Mouse (Mus musculus): ENCODE data around the gene Tln2.

Tln2 gene

GRCm38 (mm10) chr9:67559603-67560002, at the start of gene Tln2:
Gene Tln2 (minus strand): TSS chr9:67559703.
- no peak for TF ChIP-seq GATA4 (IDR thresholded peaks at IDR 0.05; ENCODE audit: insufficient replicate concordance, low read length)

GRCm38 (mm10) chr9:67609226-67609625, 49.7 kb upstream of the Tln2 start:
- TF ChIP-seq GATA4 (IDR thresholded peaks at IDR 0.05; ENCODE audit: insufficient replicate concordance, low read length): no peak

- TF ChIP-seq GATA4 (IDR thresholded peaks at IDR 0.05; ENCODE audit: insufficient replicate concordance, low read length): no peak
Observed at GRCm38 (mm10) chr9:67607786-67608366, 48.4 kb upstream of the Tln2 start.

GRCm38 (mm10) chr9:67607268-67607667, 47.8 kb upstream of the Tln2 start:
- TF ChIP-seq GATA4 (IDR thresholded peaks at IDR 0.05; ENCODE audit: insufficient replicate concordance, low read length): no peak

- no peak; the same call in 1 of the 2 replicates for TF ChIP-seq GATA4 (IDR thresholded peaks at IDR 0.05; ENCODE audit: insufficient replicate concordance, low read length)
Observed at GRCm38 (mm10) chr9:67605867-67606435, 46.4 kb upstream of the Tln2 start.

GRCm38 (mm10) chr9:67604940-67605339, 45.4 kb upstream of the Tln2 start:
- peak; percentile 54; the same call in 1 of the 2 replicates for TF ChIP-seq GATA4 (IDR thresholded peaks at IDR 0.05; ENCODE audit: insufficient replicate concordance, low read length)

- no peak for TF ChIP-seq GATA4 (IDR thresholded peaks at IDR 0.05; ENCODE audit: insufficient replicate concordance, low read length)
Observed at GRCm38 (mm10) chr9:67602347-67602746, 42.8 kb upstream of the Tln2 start.

- no peak for TF ChIP-seq GATA4 (IDR thresholded peaks at IDR 0.05; ENCODE audit: insufficient replicate concordance, low read length)
Observed at GRCm38 (mm10) chr9:67595221-67595620, 35.7 kb upstream of the Tln2 start.

GRCm38 (mm10) chr9:67593469-67594141, 34.1 kb upstream of the Tln2 start:
- TF ChIP-seq GATA4 (IDR thresholded peaks at IDR 0.05; ENCODE audit: insufficient replicate concordance, low read length): no peak

GRCm38 (mm10) chr9:67592726-67593125, 33.2 kb upstream of the Tln2 start:
- no peak for TF ChIP-seq GATA4 (IDR thresholded peaks at IDR 0.05; ENCODE audit: insufficient replicate concordance, low read length)

GRCm38 (mm10) chr9:67587111-67587510, 27.6 kb upstream of the Tln2 start:
- TF ChIP-seq GATA4 (IDR thresholded peaks at IDR 0.05; ENCODE audit: insufficient replicate concordance, low read length): no peak

- TF ChIP-seq GATA4 (IDR thresholded peaks at IDR 0.05; ENCODE audit: insufficient replicate concordance, low read length): no peak
Observed at GRCm38 (mm10) chr9:67586489-67586888, 27.0 kb upstream of the Tln2 start.

- TF ChIP-seq GATA4 (IDR thresholded peaks at IDR 0.05; ENCODE audit: insufficient replicate concordance, low read length): peak; percentile 60; the same call in 1 of the 2 replicates
Observed at GRCm38 (mm10) chr9:67584871-67585270, 25.4 kb upstream of the Tln2 start.

- no peak for TF ChIP-seq GATA4 (IDR thresholded peaks at IDR 0.05; ENCODE audit: insufficient replicate concordance, low read length)
Observed at GRCm38 (mm10) chr9:67581581-67582280, 22.2 kb upstream of the Tln2 start.

GRCm38 (mm10) chr9:67579541-67579940, 20.0 kb upstream of the Tln2 start:
- no peak for TF ChIP-seq GATA4 (IDR thresholded peaks at IDR 0.05; ENCODE audit: insufficient replicate concordance, low read length)

Measured in liver, adult (tissue).